Mouse (Mus musculus) midbrain, embryonic 12.5 days (tissue): ENCODE data around the gene Cyp2j12. TPM values are rescaled to one million over a fixed set of nuclear protein-coding genes. Genes with fewer than 3 reads are reported as not detected.
"Not testable (repeated sequence)": the region's sequence is repeated elsewhere in the genome, so short reads cannot be mapped to it uniquely, and the experiment has no call there.

Source experiments
- ATAC-seq: fragments of 200-750 bp; cut with Nextera tagmentation; 2 replicates; pipeline ENCODE4 v1.8.0; 2017; ENCODE audit warnings: low read depth, moderate TSS enrichment, moderate library complexity; ENCODE audit not compliant: low FRiP score
- H3K27ac ChIP-seq: fragments of 300-500 bp; sonication (generic); replicated peaks from 2 replicates; pipeline ENCODE4 v1.5.1; 2016; ENCODE audit warnings: mild to moderate bottlenecking
- H3K27me3 ChIP-seq: fragments of 300-500 bp; sonication (generic); 2 replicates; pipeline ENCODE4 v1.6.1; 2016; ENCODE audit warnings: mild to moderate bottlenecking
- H3K36me3 ChIP-seq: fragments of 300-500 bp; sonication (generic); 2 replicates; pipeline ENCODE4 v1.6.1; 2016
- H3K4me1 ChIP-seq: fragments of 300-500 bp; sonication (generic); 2 replicates; pipeline ENCODE4 v1.6.1; 2016
- H3K4me2 ChIP-seq: fragments of 300-500 bp; sonication (generic); replicated peaks from 2 replicates; pipeline ENCODE4 v1.6.1; 2016; ENCODE audit warnings: mild to moderate bottlenecking, moderate library complexity
- H3K4me3 ChIP-seq: fragments of 300-500 bp; sonication (generic); 2 replicates; pipeline ENCODE4 v1.5.1; 2016; ENCODE audit warnings: mild to moderate bottlenecking
- H3K9ac ChIP-seq: fragments of 300-500 bp; sonication (generic); replicated peaks from 2 replicates; pipeline ENCODE4 v1.6.1; 2016; ENCODE audit warnings: mild to moderate bottlenecking, moderate library complexity
- H3K9me3 ChIP-seq: fragments of 300-500 bp; sonication (generic); 2 replicates; pipeline ENCODE4 v1.6.1; 2016; ENCODE audit warnings: mild to moderate bottlenecking
- WGBS: fragments of 180-500 bp; shearing (Covaris S2); methylation state at CpG from one replicate; pipeline ENCODE4 v1.1.7; 2016; 5-methylcytosine and 5-hydroxymethylcytosine counted together
- polyA plus RNA-seq: library from polyadenylated mRNA; unstranded; fragments of >200 nt; fragmentation: Nextera tagmentation; extraction: Ambion mirVana; gene quantifications from 2 replicates; pipeline ENCODE4 v1.2.1, GENCODE M21; 2016

Gene Cyp2j12
- polyA plus RNA-seq = not detected in 2 replicates

- peaks cover 4% of the 10 kb centered on the region; the same call in 1 of the 2 replicates for H3K4me1 ChIP-seq
- WGBS = 76% methylated on average over 7 of the region's 7 CpGs
- no peak within 1 kb of the TSS for H3K4me2 ChIP-seq
- no peak within 1 kb of the TSS for H3K27ac ChIP-seq
- H3K9me3 ChIP-seq = no peaks in the 10 kb centered on the region
- no peak for ATAC-seq
- no peaks in the 10 kb centered on the region for H3K36me3 ChIP-seq
- no peak within 1 kb of the TSS for H3K9ac ChIP-seq
- H3K4me3 ChIP-seq = no peak within 1 kb of the TSS
- H3K27me3 ChIP-seq = no peaks in the 10 kb centered on the region
Observed at GRCm38 (mm10) chr4:96140732-96141467, at the start of gene Cyp2j12. Gene Cyp2j12 (minus strand): TSS chr4:96141152.

- not testable (repeated sequence) for ATAC-seq, H3K9me3 ChIP-seq, H3K4me2 ChIP-seq, H3K9ac ChIP-seq, H3K27me3 ChIP-seq, H3K27ac ChIP-seq, H3K4me1 ChIP-seq, H3K4me3 ChIP-seq, H3K36me3 ChIP-seq
- WGBS = 92% methylated on average over 5 of the region's 5 CpGs
Observed at GRCm38 (mm10) chr4:96189321-96189720, 48.4 kb upstream of the Cyp2j12 start.

GRCm38 (mm10) chr4:96188671-96189070, 47.7 kb upstream of the Cyp2j12 start:
- not testable (repeated sequence) for ATAC-seq, H3K36me3 ChIP-seq, H3K9me3 ChIP-seq, H3K4me1 ChIP-seq, H3K27me3 ChIP-seq, H3K4me3 ChIP-seq, H3K27ac ChIP-seq, H3K4me2 ChIP-seq, H3K9ac ChIP-seq
- WGBS = 91% methylated on average over 2 of the region's 2 CpGs

- WGBS = 87% methylated on average over 2 of the region's 2 CpGs
Observed at GRCm38 (mm10) chr4:96188146-96188545, 47.2 kb upstream of the Cyp2j12 start.

GRCm38 (mm10) chr4:96184716-96185115, 43.8 kb upstream of the Cyp2j12 start:
- H3K4me2 ChIP-seq, H3K4me3 ChIP-seq, H3K36me3 ChIP-seq, H3K27me3 ChIP-seq, H3K9ac ChIP-seq, H3K4me1 ChIP-seq, H3K9me3 ChIP-seq, ATAC-seq, H3K27ac ChIP-seq: not testable (repeated sequence)
- WGBS = 87% methylated on average over 2 of the region's 2 CpGs

More at GRCm38 (mm10) chr4:96188146-96188545, 47.2 kb upstream of the Cyp2j12 start:
- not testable (repeated sequence) for H3K27ac ChIP-seq, H3K4me1 ChIP-seq, H3K9me3 ChIP-seq, H3K9ac ChIP-seq, ATAC-seq, H3K4me3 ChIP-seq, H3K27me3 ChIP-seq, H3K4me2 ChIP-seq, H3K36me3 ChIP-seq

GRCm38 (mm10) chr4:96162839-96163238, 21.9 kb upstream of the Cyp2j12 start:
- no peaks in the 10 kb centered on the region for H3K4me1 ChIP-seq
- no peak overlapping the region for H3K27ac ChIP-seq
- H3K4me3 ChIP-seq = no peak overlapping the region
- H3K9me3 ChIP-seq = no peaks in the 10 kb centered on the region
- no peak overlapping the region for H3K4me2 ChIP-seq
- H3K9ac ChIP-seq = no peak overlapping the region
- no peaks in the 10 kb centered on the region for H3K27me3 ChIP-seq
- no peak for ATAC-seq
- H3K36me3 ChIP-seq = no peaks in the 10 kb centered on the region
- WGBS = 79% methylated on average over 1 of the region's 1 CpGs

- WGBS = 90% methylated on average over 1 of the region's 1 CpGs
- H3K36me3 ChIP-seq = no peaks in the 10 kb centered on the region
- no peaks in the 10 kb centered on the region for H3K27me3 ChIP-seq
- ATAC-seq = no peak
- H3K27ac ChIP-seq = no peak overlapping the region
- no peaks in the 10 kb centered on the region for H3K9me3 ChIP-seq
- H3K4me3 ChIP-seq = no peak overlapping the region
- no peak overlapping the region for H3K4me2 ChIP-seq
- H3K4me1 ChIP-seq = no peaks in the 10 kb centered on the region
- no peak overlapping the region for H3K9ac ChIP-seq
Observed at GRCm38 (mm10) chr4:96161575-96161974, 20.6 kb upstream of the Cyp2j12 start.

- peaks cover 4% of the 10 kb centered on the region; the same call in 1 of the 2 replicates for H3K4me1 ChIP-seq
- 90% methylated on average over 1 of the region's 1 CpGs for WGBS
- no peak overlapping the region for H3K4me3 ChIP-seq
- H3K4me2 ChIP-seq = no peak overlapping the region
- no peaks in the 10 kb centered on the region for H3K9me3 ChIP-seq
- no peak overlapping the region for H3K27ac ChIP-seq
- no peak for ATAC-seq
- no peaks in the 10 kb centered on the region for H3K27me3 ChIP-seq
- no peaks in the 10 kb centered on the region for H3K36me3 ChIP-seq
- no peak overlapping the region for H3K9ac ChIP-seq
Observed at GRCm38 (mm10) chr4:96139226-96139625, 1.7 kb downstream of the Cyp2j12 start.

- no peaks in the 10 kb centered on the region for H3K27me3 ChIP-seq
- H3K4me1 ChIP-seq = no peaks in the 10 kb centered on the region
- H3K9me3 ChIP-seq = no peaks in the 10 kb centered on the region
- WGBS = 84% methylated on average over 3 of the region's 3 CpGs
- no peak overlapping the region for H3K27ac ChIP-seq
- no peak overlapping the region for H3K4me2 ChIP-seq
- no peak for ATAC-seq
- H3K9ac ChIP-seq = no peak overlapping the region
- H3K36me3 ChIP-seq = no peaks in the 10 kb centered on the region
- H3K4me3 ChIP-seq = no peak overlapping the region
Observed at GRCm38 (mm10) chr4:96134246-96134645, 6.7 kb downstream of the Cyp2j12 start.

GRCm38 (mm10) chr4:96096841-96097240, 44.1 kb downstream of the Cyp2j12 start:
- Histone ChIP-seq H3K4me2 (no peak overlapping the region), H3K27me3 (no peaks in the 10 kb centered on the region), H3K9me3 (no peaks in the 10 kb centered on the region), H3K27ac (no peak overlapping the region), H3K4me1 (no peaks in the 10 kb centered on the region), H3K9ac (no peak overlapping the region), H3K36me3 (no peaks in the 10 kb centered on the region), H3K4me3 (no peak overlapping the region)
- WGBS = 74% methylated on average over 2 of the region's 2 CpGs
- no peak for ATAC-seq

GRCm38 (mm10) chr4:96091869-96092268, 49.1 kb downstream of the Cyp2j12 start:
- ATAC-seq = no peak
- Histone ChIP-seq H3K27me3 (no peaks in the 10 kb centered on the region), H3K9me3 (no peaks in the 10 kb centered on the region), H3K27ac (no peak overlapping the region), H3K4me2 (no peak overlapping the region), H3K9ac (no peak overlapping the region), H3K4me1 (no peaks in the 10 kb centered on the region), H3K4me3 (no peak overlapping the region), H3K36me3 (no peaks in the 10 kb centered on the region)

GRCm38 (mm10) chr4:96089356-96090048, 51.5 kb downstream of the Cyp2j12 start:
- not testable (repeated sequence) for H3K4me3 ChIP-seq, H3K27ac ChIP-seq, H3K4me1 ChIP-seq, H3K27me3 ChIP-seq, H3K9me3 ChIP-seq, ATAC-seq, H3K4me2 ChIP-seq, H3K9ac ChIP-seq, H3K36me3 ChIP-seq
- WGBS = 44% methylated on average over 6 of the region's 6 CpGs
